Mouse (Mus musculus): ENCODE results near the gene Galnt9.

Galnt9 gene

GRCm38 (mm10) chr5:110540947-110541346 is 3.2 kb upstream of the Galnt9 start:
- no peak for DNase-seq

- DNase-seq, result no peak
These were observed 2.7 kb upstream of the Galnt9 start for GRCm38 (mm10) chr5:110541456-110541855.

GRCm38 (mm10) chr5:110544691-110545069 is 525 bp downstream of the Galnt9 start:
- DNase-seq, result no peak

- no peak for DNase-seq
These were observed 1.2 kb downstream of the Galnt9 start for GRCm38 (mm10) chr5:110545311-110545710.

- no peak for DNase-seq
These were observed 2.0 kb downstream of the Galnt9 start for GRCm38 (mm10) chr5:110546136-110546535.

- no peak for DNase-seq
These were observed 2.7 kb downstream of the Galnt9 start for GRCm38 (mm10) chr5:110546726-110547406.

- DNase-seq, result no peak
These were observed 4.3 kb downstream of the Galnt9 start for GRCm38 (mm10) chr5:110548446-110548845.

- no peak for DNase-seq
These were observed 6.0 kb downstream of the Galnt9 start for GRCm38 (mm10) chr5:110550189-110550588.

- DNase-seq, result no peak
These were observed 6.7 kb downstream of the Galnt9 start for GRCm38 (mm10) chr5:110550841-110551240.

GRCm38 (mm10) chr5:110552005-110552404 is 7.8 kb downstream of the Galnt9 start:
- no peak for DNase-seq

- no peak for DNase-seq
These were observed 9.2 kb downstream of the Galnt9 start for GRCm38 (mm10) chr5:110553315-110553714.

GRCm38 (mm10) chr5:110555198-110555597 is 11.0 kb downstream of the Galnt9 start:
- DNase-seq, result no peak

GRCm38 (mm10) chr5:110558368-110558767 is 14.2 kb downstream of the Galnt9 start:
- DNase-seq, result peak; percentile 79

GRCm38 (mm10) chr5:110559679-110560078 is 15.5 kb downstream of the Galnt9 start:
- DNase-seq, result no peak

GRCm38 (mm10) chr5:110562741-110563326 is 18.7 kb downstream of the Galnt9 start:
- DNase-seq, result no peak

- DNase-seq, result no peak
These were observed 21.0 kb downstream of the Galnt9 start for GRCm38 (mm10) chr5:110564986-110565644.

GRCm38 (mm10) chr5:110567547-110567946 is 23.4 kb downstream of the Galnt9 start:
- no peak for DNase-seq

- no peak for DNase-seq
These were observed 30.7 kb downstream of the Galnt9 start for GRCm38 (mm10) chr5:110574888-110575287.

GRCm38 (mm10) chr5:110579296-110579695 is 35.1 kb downstream of the Galnt9 start:
- no peak for DNase-seq

- DNase-seq, result no peak
These were observed 36.5 kb downstream of the Galnt9 start for GRCm38 (mm10) chr5:110580569-110581239.

- no peak for DNase-seq
These were observed 38.7 kb downstream of the Galnt9 start for GRCm38 (mm10) chr5:110582647-110583538.

- DNase-seq, result no peak
These were observed 43.3 kb downstream of the Galnt9 start for GRCm38 (mm10) chr5:110587467-110587866.

GRCm38 (mm10) chr5:110589833-110590232 is 45.7 kb downstream of the Galnt9 start:
- no peak for DNase-seq

All from kidney, adult 18-20 months (tissue).